11 mouse cellular contexts compared by ENCODE assay signal in the genomic region with DNA sequence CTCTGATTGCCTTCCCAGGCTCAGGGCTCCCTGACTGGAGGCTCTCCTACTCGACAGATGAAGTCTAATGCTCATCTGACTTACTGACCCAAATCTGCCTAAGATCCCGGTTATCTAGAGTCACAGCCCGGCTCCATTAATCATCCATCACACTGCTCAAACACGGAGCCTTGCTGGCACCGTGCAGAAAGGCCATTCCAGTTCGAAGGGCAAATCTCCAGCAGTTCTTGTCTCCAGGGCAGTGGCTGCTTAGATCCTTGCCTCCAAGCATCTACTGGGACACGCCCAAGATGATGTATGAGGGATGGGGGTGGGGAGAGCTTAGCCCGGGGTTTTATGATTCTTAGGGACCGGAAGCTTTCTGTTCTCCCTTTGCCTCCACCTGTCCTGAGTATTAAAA. TPM values are rescaled to one million over a fixed set of nuclear protein-coding genes. Genes with fewer than 3 reads are reported as not detected.
DNase-seq lines count a peak whose midpoint lies in the region.
"Had no signal": no experiment of that assay in that cellular context is flagged by ENCODE, and none has a peak within 500 bp of the region (broad histone marks: within the 10 kb centered on the region; RNA-seq: fewer than 3 reads in every experiment).

No protein-coding gene starts in this region.

- intact Hi-C loops in heart, postnatal 25 days (cut with DNase I) = no loop called here
- intact Hi-C loops in heart, postnatal 10 days (cut with DNase I) = no loop called here

- peak; percentile 17 for DNase-seq in heart, adult 8-10 months (ENCODE audit: low spot score)
- no peak for DNase-seq in heart, postnatal 25 days (ENCODE audit: low spot score)
- DNase-seq in 3T3-L1 (ENCODE audit: low read depth, low spot score) = peak; percentile 19
- DNase-seq in adrenal gland, adult 8-10 months = peak; percentile 21
- DNase-seq in heart, postnatal 10 days = peak; percentile 52
- no peak for DNase-seq in ovary, postnatal 10 days (ENCODE audit: low spot score)
- no peak for DNase-seq in thymus, postnatal 25 days
- no peak for DNase-seq in embryo, embryonic 11 days
- DNase-seq: kidney, postnatal 10 days; liver, postnatal 0 days; thymus, postnatal 4 days had no signal

RNA-seq across cellular contexts. Expression of gene Mtcl1, which starts 55.0 kb away (rescaled TPM):
- total RNA-seq in heart, adult 8-10 months (2022) = 1 to 10 TPM; 4.4 to 6.8 (median 5.3) TPM
- 1 to 10 TPM; 4.2 to 6.0 TPM for total RNA-seq in heart, postnatal 25 days (2021)
- 10 to 100 TPM in 2 of 4 experiments, 1 to 10 TPM in 2; 8.2 to 17.0 (median 11.1) TPM for total RNA-seq in adrenal gland, adult 8-10 months (2022)
- 1 to 10 TPM; 4.1 to 4.7 TPM for total RNA-seq in heart, postnatal 10 days (2021)

Comparison
In these comparisons a context has a peak if more than half of its experiments do, and no peak if none do; other contexts are left out.
1. DNase-seq: peak in heart, adult 8-10 months (single experiment), 3T3-L1 (single experiment), adrenal gland, adult 8-10 months (single experiment) and heart, postnatal 10 days (2 of 2); none in heart, postnatal 25 days (single experiment), ovary, postnatal 10 days (single experiment), thymus, postnatal 25 days (single experiment) and embryo, embryonic 11 days (single experiment).